Mouse (Mus musculus) retina, embryonic 14.5 days (tissue): ENCODE results near the gene Oaf.

Experiments
- DNase-seq: peaks from one replicate; pipeline ENCODE4 v3.0.0-alpha.2; 2015; ENCODE audit warnings: low spot score

Oaf gene

GRCm38 (mm10) chr9:43222429-43222715, 17.3 kb downstream of the Oaf start:
- DNase-seq, result peak; percentile 50

GRCm38 (mm10) chr9:43221643-43222428, 17.9 kb downstream of the Oaf start:
- DNase-seq, result peak; percentile 94

GRCm38 (mm10) chr9:43210771-43211450, 28.8 kb downstream of the Oaf start:
- peak; percentile 88 for DNase-seq

GRCm38 (mm10) chr9:43210190-43210682, 29.5 kb downstream of the Oaf start, which contains the start of gene Pou2f3:
TSS of gene Pou2f3 (minus strand) at chr9:43210369.
- DNase-seq, result no peak

- no peak for DNase-seq
Measured at GRCm38 (mm10) chr9:43206022-43206390, 33.7 kb downstream of the Oaf start.

GRCm38 (mm10) chr9:43205343-43206021, 34.2 kb downstream of the Oaf start:
- DNase-seq, result no peak

GRCm38 (mm10) chr9:43200212-43200611, 39.5 kb downstream of the Oaf start:
- no peak for DNase-seq

- DNase-seq, result no peak
Measured at GRCm38 (mm10) chr9:43194001-43194400, 45.7 kb downstream of the Oaf start.

- DNase-seq, result no peak
Measured at GRCm38 (mm10) chr9:43191561-43191960, 48.1 kb downstream of the Oaf start.

GRCm38 (mm10) chr9:43189021-43189356, 50.7 kb downstream of the Oaf start:
- DNase-seq, result no peak

GRCm38 (mm10) chr9:43188309-43189020, 51.2 kb downstream of the Oaf start:
- no peak for DNase-seq

GRCm38 (mm10) chr9:43179614-43180013, 60.1 kb downstream of the Oaf start:
- DNase-seq, result peak; percentile 24

GRCm38 (mm10) chr9:43178172-43178571, 61.5 kb downstream of the Oaf start:
- no peak for DNase-seq
